Mouse (Mus musculus): ENCODE results near the gene Cep152. TPM values are rescaled to one million over a fixed set of nuclear protein-coding genes. Genes with fewer than 3 reads are reported as not detected.

Gene Cep152
- polyA plus RNA-seq, 1 experiment from 2014 or later: 3.7 TPM

DNA sequence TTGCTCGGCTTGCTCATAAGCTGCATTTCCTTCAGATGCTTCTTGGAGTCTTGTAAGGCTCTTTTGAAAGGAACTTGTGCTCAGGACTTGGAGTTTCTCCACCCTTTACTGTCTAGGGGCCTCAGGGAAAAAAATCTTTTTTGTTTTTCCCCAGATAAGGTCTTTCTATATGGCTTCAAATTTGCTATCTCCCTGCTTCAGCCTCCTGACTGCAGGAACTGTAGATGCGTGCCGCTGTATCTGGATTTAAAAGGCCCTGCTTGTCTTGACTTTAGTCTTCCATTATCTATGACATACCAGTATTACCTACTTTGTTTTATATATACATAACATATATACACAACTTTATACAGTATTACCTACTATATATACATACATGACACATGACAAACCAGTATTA, 37.6 kb upstream of the Cep152 start:
- no peak overlapping the region for H3K27ac ChIP-seq (ENCODE audit: low read length)
- 0 out of 2 replicates have a peak, but pooled peaks cover 5% of the 10 kb centered on the region for H3K4me1 ChIP-seq (ENCODE audit: control insufficient read depth, insufficient read depth, low read length)
- no peaks in the 10 kb centered on the region for H3K27me3 ChIP-seq (replicated peaks; ENCODE audit: control insufficient read depth, insufficient read depth, low read length)
- H3K4me2 ChIP-seq (ENCODE audit: low read depth, low read length): no peak overlapping the region
- no peak overlapping the region for H3K9ac ChIP-seq (ENCODE audit: low read depth, low read length)
- no peaks in the 10 kb centered on the region for H3K9me3 ChIP-seq (ENCODE audit: control insufficient read depth, low read length)
- H3K4me3 ChIP-seq (ENCODE audit: low read length): no peak overlapping the region
- 90% methylated on average over 3 of the region's 3 CpGs for WGBS
- ATAC-seq: no peak
- H3K36me3 ChIP-seq (ENCODE audit: control insufficient read depth, insufficient read depth, low read length): no peaks in the 10 kb centered on the region

DNA sequence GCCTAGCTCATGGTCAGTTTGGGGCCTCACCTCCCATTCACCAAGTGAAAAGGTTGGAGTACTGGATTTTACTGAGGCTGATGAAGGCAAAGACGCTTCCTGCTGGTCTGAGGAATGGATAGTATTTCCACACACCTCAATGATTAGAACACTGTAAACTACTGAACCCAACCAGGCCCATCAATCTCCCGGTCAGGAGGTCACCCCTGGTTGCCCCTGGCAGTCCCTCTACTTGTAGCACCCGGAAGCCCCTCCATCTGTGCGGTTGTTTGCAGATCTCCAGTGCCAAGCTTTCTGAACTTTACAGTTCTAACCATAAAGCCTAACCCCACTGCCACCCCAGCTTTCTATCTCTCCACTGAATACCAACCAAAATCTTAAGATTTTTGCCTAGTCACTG, 36.2 kb upstream of the Cep152 start:
- Histone ChIP-seq H3K4me1 (ENCODE audit: control insufficient read depth, insufficient read depth, low read length) (0 out of 2 replicates have a peak, but pooled peaks cover 5% of the 10 kb centered on the region), H3K4me3 (ENCODE audit: low read length) (no peak overlapping the region; the same call in 1 of the 2 replicates), H3K9me3 (ENCODE audit: control insufficient read depth, low read length) (no peaks in the 10 kb centered on the region), H3K27ac (ENCODE audit: low read length) (no peak overlapping the region), H3K4me2 (ENCODE audit: low read depth, low read length) (peak overlapping the region; percentile 58; the same call in 1 of the 2 replicates), H3K36me3 (ENCODE audit: control insufficient read depth, insufficient read depth, low read length) (no peaks in the 10 kb centered on the region), H3K27me3 (replicated peaks; ENCODE audit: control insufficient read depth, insufficient read depth, low read length) (no peaks in the 10 kb centered on the region), H3K9ac (ENCODE audit: low read depth, low read length) (peak overlapping the region; percentile 54)
- peak; percentile 12; the same call in 1 of the 2 replicates for ATAC-seq
- 56% methylated on average over 4 of the region's 4 CpGs for WGBS

- H3K27me3 ChIP-seq (replicated peaks; ENCODE audit: control insufficient read depth, insufficient read depth, low read length): no peaks in the 10 kb centered on the region
- peak overlapping the region; percentile 58 for H3K4me2 ChIP-seq (ENCODE audit: low read depth, low read length)
- no peaks in the 10 kb centered on the region for H3K9me3 ChIP-seq (ENCODE audit: control insufficient read depth, low read length)
- peak overlapping the region; percentile 54 for H3K9ac ChIP-seq (ENCODE audit: low read depth, low read length)
- H3K4me1 ChIP-seq (ENCODE audit: control insufficient read depth, insufficient read depth, low read length): 0 out of 2 replicates have a peak, but pooled peaks cover 5% of the 10 kb centered on the region
- WGBS: 32% methylated on average over 20 of the region's 20 CpGs
- H3K36me3 ChIP-seq (ENCODE audit: control insufficient read depth, insufficient read depth, low read length): no peaks in the 10 kb centered on the region
- ATAC-seq: peak; percentile 69
- H3K4me3 ChIP-seq (ENCODE audit: low read length): peak overlapping the region; percentile 31
- no peak overlapping the region for H3K27ac ChIP-seq (ENCODE audit: low read length)
These were observed 35.7 kb upstream of the Cep152 start for GRCm38 (mm10) chr2:125660537-125661130.

DNA sequence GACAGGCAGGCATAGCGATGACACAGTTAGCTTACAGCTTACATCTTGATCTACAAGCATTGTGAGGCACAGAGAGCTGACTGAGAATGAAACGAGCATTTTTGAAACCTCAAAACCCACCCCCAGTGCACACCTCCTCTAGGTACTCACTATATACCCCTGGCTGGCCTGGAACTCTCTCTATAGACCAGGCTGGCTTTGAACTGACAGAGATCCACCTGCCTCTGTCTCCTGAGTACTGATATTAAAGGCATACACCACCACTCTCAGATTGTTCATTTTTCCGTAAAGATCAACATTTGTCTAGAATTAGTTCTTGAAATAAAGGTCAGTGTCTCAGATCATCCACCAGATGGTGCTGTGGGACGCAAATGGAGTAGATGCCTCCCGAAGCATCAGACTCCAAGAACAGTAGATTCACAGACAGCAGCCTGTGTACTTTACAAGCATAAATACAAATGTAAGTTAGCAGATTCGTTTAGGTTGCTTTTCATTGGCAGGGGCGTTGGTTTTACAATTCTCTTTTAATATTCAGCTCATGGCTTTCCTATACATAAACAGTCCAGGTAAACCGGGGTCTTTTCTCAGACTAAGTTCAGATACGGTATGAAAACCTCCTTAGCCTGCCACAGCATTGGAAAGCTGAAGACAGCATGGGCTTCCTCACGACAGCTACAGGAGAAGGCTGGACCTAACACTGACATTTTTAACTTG, 35.1 kb upstream of the Cep152 start:
- Histone ChIP-seq H3K9me3 (ENCODE audit: control insufficient read depth, low read length) (no peaks in the 10 kb centered on the region), H3K27me3 (replicated peaks; ENCODE audit: control insufficient read depth, insufficient read depth, low read length) (no peaks in the 10 kb centered on the region), H3K27ac (ENCODE audit: low read length) (no peak overlapping the region), H3K4me3 (ENCODE audit: low read length) (peak overlapping the region; percentile 31), H3K4me1 (ENCODE audit: control insufficient read depth, insufficient read depth, low read length) (0 out of 2 replicates have a peak, but pooled peaks cover 5% of the 10 kb centered on the region), H3K9ac (ENCODE audit: low read depth, low read length) (peak overlapping the region; percentile 54), H3K4me2 (ENCODE audit: low read depth, low read length) (peak overlapping the region; percentile 58), H3K36me3 (ENCODE audit: control insufficient read depth, insufficient read depth, low read length) (no peaks in the 10 kb centered on the region)
- peak; percentile 81 for ATAC-seq
- 13% methylated on average over 10 of the region's 10 CpGs for WGBS

DNA sequence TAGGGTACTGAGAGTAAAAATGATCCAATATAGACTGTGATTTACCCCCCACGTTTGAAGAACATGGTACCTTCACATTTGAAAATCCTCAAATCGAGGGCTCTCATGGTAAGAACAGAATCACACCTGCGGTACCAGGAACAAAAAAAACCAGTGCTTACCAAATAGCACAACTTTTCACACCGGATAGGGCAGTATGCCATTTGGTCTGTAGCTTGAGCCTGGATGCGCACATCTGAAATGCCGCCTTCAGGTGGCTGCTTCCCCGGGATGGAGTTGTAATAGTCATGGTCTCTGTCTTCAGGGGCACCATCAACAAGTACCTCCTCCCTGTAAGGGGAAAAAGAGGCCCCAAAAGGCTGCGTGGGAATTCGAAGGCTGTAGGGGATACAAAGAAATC, 30.5 kb upstream of the Cep152 start:
- H3K27ac ChIP-seq (ENCODE audit: low read length): no peak overlapping the region
- no peak overlapping the region for H3K4me2 ChIP-seq (ENCODE audit: low read depth, low read length)
- 0 out of 2 replicates have a peak, but pooled peaks cover 2% of the 10 kb centered on the region for H3K4me1 ChIP-seq (ENCODE audit: control insufficient read depth, insufficient read depth, low read length)
- H3K36me3 ChIP-seq (ENCODE audit: control insufficient read depth, insufficient read depth, low read length): no peaks in the 10 kb centered on the region
- no peaks in the 10 kb centered on the region for H3K27me3 ChIP-seq (replicated peaks; ENCODE audit: control insufficient read depth, insufficient read depth, low read length)
- WGBS: 86% methylated on average over 9 of the region's 9 CpGs
- H3K9ac ChIP-seq (ENCODE audit: low read depth, low read length): no peak overlapping the region
- no peaks in the 10 kb centered on the region for H3K9me3 ChIP-seq (ENCODE audit: control insufficient read depth, low read length)
- no peak for ATAC-seq
- no peak overlapping the region for H3K4me3 ChIP-seq (ENCODE audit: low read length)

DNA sequence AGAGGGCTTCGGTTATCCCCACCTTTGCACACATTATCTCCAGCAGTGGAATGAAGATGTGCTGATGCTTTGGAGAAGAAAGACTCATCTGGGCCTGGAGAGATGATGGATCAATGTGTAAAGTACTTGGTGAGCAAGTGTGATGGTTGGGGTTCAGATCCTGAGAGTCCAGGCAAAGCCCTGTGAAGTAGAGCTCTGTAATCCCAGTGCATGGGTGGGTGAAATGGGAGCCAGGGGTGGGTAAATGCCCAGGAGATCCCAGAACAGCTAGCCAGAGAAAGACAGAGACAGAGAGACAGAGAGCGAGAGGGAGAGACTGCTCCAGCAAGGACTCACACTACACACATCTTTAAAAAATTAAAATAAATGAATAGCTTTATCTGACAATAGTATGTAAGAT, 28.4 kb upstream of the Cep152 start:
- 95% methylated on average over 2 of the region's 2 CpGs for WGBS
- no peak overlapping the region for H3K4me3 ChIP-seq (ENCODE audit: low read length)
- no peaks in the 10 kb centered on the region for H3K4me1 ChIP-seq (ENCODE audit: control insufficient read depth, insufficient read depth, low read length)
- ATAC-seq: no peak
- no peaks in the 10 kb centered on the region for H3K27me3 ChIP-seq (replicated peaks; ENCODE audit: control insufficient read depth, insufficient read depth, low read length)
- no peak overlapping the region for H3K27ac ChIP-seq (ENCODE audit: low read length)
- no peaks in the 10 kb centered on the region for H3K9me3 ChIP-seq (ENCODE audit: control insufficient read depth, low read length)
- H3K4me2 ChIP-seq (ENCODE audit: low read depth, low read length): no peak overlapping the region
- H3K9ac ChIP-seq (ENCODE audit: low read depth, low read length): no peak overlapping the region
- H3K36me3 ChIP-seq (ENCODE audit: control insufficient read depth, insufficient read depth, low read length): no peaks in the 10 kb centered on the region

DNA sequence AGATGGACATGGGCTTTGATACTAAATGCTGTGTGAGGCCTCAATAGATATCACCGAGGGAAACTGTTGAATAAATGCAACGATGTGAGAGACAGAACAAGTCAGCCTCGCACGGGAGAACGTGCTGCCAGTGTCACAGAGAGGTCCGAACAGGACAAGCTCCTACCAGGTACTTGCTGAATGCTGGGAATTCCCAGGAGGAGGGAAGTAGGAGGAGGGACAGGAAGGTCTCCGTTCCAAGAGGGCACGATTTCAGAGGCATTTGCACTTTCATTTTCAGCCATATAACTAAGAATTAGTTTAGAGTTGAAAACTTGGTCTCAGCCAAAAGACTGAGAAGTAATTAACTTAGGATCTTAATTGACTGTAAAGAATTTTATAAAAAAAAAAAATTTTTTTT, 26.6 kb upstream of the Cep152 start:
- H3K27ac ChIP-seq (ENCODE audit: low read length): no peak overlapping the region
- H3K36me3 ChIP-seq (ENCODE audit: control insufficient read depth, insufficient read depth, low read length): no peaks in the 10 kb centered on the region
- no peaks in the 10 kb centered on the region for H3K27me3 ChIP-seq (replicated peaks; ENCODE audit: control insufficient read depth, insufficient read depth, low read length)
- no peak overlapping the region for H3K9ac ChIP-seq (ENCODE audit: low read depth, low read length)
- no peak for ATAC-seq
- 77% methylated on average over 8 of the region's 8 CpGs for WGBS
- H3K4me2 ChIP-seq (ENCODE audit: low read depth, low read length): no peak overlapping the region
- no peak overlapping the region for H3K4me3 ChIP-seq (ENCODE audit: low read length)
- H3K9me3 ChIP-seq (ENCODE audit: control insufficient read depth, low read length): no peaks in the 10 kb centered on the region
- H3K4me1 ChIP-seq (ENCODE audit: control insufficient read depth, insufficient read depth, low read length): no peaks in the 10 kb centered on the region

GRCm38 (mm10) chr2:125650742-125651352, 25.9 kb upstream of the Cep152 start:
- H3K4me3 ChIP-seq (ENCODE audit: low read length): no peak overlapping the region
- H3K9me3 ChIP-seq (ENCODE audit: control insufficient read depth, low read length): no peaks in the 10 kb centered on the region
- no peak for ATAC-seq
- no peaks in the 10 kb centered on the region for H3K36me3 ChIP-seq (ENCODE audit: control insufficient read depth, insufficient read depth, low read length)
- 85% methylated on average over 14 of the region's 14 CpGs for WGBS
- H3K4me2 ChIP-seq (ENCODE audit: low read depth, low read length): no peak overlapping the region
- H3K27me3 ChIP-seq (replicated peaks; ENCODE audit: control insufficient read depth, insufficient read depth, low read length): no peaks in the 10 kb centered on the region
- H3K9ac ChIP-seq (ENCODE audit: low read depth, low read length): no peak overlapping the region
- no peak overlapping the region for H3K27ac ChIP-seq (ENCODE audit: low read length)
- H3K4me1 ChIP-seq (ENCODE audit: control insufficient read depth, insufficient read depth, low read length): no peaks in the 10 kb centered on the region

- Histone ChIP-seq H3K9me3 (ENCODE audit: control insufficient read depth, low read length) (no peaks in the 10 kb centered on the region), H3K4me2 (ENCODE audit: low read depth, low read length) (no peak overlapping the region), H3K36me3 (ENCODE audit: control insufficient read depth, insufficient read depth, low read length) (no peaks in the 10 kb centered on the region), H3K27me3 (replicated peaks; ENCODE audit: control insufficient read depth, insufficient read depth, low read length) (no peaks in the 10 kb centered on the region), H3K4me1 (ENCODE audit: control insufficient read depth, insufficient read depth, low read length) (no peaks in the 10 kb centered on the region), H3K27ac (ENCODE audit: low read length) (no peak overlapping the region), H3K9ac (ENCODE audit: low read depth, low read length) (no peak overlapping the region), H3K4me3 (ENCODE audit: low read length) (no peak overlapping the region)
- ATAC-seq: no peak
- WGBS: 83% methylated on average over 5 of the region's 5 CpGs
These were observed 25.1 kb upstream of the Cep152 start for GRCm38 (mm10) chr2:125650038-125650437.
